Mouse (Mus musculus): ENCODE measurements around the gene Rbm42.

The Rbm42 gene

DNA sequence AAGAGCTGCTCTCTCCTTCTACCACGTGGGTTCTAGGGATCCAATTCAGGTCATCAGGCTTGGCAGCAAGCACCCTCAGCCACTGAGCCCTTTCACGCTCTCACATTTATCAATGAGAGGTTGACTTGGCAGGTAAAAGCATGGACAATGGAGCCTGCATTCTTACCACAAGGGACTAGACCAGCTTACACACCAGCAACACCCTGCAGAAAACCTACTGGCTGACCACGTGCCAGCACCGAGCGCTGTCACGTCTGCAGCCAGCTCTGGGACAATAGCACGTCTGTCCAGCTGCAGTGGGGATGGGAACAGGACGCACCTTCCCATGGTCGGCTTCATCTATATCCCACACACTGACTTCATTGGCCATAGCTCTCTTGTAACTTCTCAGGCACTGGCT, 31.5 kb downstream of the Rbm42 start:
- DNase-seq (ENCODE audit: low read depth, low spot score) = no peak

DNA sequence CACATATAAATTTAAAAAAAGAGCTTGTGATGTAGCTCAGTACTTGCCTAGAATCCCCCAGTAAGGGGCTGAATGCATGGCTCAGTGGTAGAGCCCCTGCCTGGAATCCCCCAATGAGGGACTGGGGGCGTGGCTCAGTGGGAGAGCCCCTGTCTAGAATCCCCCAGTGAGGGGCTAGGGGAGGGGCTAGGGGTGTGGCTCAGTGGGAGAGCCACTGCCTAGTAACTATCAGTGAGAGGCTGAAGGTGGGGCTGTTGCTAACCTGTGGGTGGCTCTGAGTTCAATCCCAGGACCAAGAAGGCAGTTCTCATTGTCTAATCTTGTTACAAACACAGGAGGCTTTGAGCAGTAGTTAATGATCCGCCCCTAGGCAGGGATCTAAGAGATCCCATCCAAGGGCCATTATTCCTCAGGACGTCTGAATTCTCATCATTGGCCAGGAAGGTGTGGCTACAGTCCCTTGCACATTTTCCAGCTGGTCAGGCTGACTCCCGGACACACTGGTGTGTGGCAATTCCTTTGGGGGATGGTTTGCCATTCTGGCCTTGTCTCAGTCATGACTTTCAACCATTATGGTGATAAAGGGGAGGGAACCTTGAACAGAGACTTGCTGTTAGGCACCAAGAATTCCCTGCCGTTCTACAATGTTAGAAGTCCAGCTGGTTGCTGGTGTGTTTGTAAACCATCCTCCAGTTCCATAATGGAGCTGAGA, 34.9 kb downstream of the Rbm42 start:
- DNase-seq (ENCODE audit: low read depth, low spot score) = no peak

DNA sequence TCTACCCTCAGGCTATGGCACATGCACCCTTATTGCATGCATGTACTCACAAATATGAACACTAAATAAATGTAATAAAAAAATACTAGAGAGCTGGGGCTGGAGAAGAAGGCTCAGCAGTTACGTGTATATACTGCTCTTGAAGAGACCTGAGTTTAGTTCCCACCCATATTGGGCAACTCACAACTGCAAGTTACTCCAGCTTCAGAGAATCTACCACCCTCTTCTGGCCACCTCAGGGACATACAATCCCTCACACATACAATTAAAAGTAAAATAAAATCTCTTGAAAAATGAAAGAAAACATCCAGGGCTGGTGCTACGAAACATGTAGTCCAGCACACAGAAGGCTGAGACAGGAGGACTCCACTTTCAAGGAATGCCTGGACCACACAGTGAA, 35.7 kb downstream of the Rbm42 start:
- DNase-seq (ENCODE audit: low read depth, low spot score) = peak; percentile 72

DNA sequence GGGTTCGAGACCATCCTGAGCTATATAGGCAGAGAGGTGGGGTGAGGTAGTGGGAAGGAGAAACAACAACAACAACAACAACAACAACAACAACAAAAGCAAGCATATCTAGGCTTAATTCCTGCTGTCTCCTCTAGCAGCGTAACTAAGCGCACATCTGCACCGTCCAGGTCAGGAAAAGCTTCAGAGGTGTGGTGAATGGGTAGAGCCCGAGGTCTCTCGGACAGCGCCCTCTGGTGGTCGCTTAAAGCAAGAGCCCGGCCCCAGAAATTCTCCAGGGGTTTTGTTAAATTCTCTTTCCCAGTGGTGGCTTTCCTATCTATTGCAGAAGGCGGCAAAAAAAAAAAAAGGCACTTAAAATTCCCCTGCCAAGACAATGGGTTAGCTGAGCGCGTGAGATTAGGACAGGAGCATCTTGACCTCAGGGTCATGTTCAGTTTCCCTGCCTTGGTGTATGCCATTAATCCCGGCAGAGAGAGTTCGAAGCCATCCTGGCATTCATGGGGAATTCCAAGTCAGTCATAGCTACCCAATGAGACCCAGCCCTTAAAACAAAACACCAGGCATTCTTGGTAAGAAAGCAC, 36.5 kb downstream of the Rbm42 start:
- DNase-seq (ENCODE audit: low read depth, low spot score) = peak; percentile 76

DNA sequence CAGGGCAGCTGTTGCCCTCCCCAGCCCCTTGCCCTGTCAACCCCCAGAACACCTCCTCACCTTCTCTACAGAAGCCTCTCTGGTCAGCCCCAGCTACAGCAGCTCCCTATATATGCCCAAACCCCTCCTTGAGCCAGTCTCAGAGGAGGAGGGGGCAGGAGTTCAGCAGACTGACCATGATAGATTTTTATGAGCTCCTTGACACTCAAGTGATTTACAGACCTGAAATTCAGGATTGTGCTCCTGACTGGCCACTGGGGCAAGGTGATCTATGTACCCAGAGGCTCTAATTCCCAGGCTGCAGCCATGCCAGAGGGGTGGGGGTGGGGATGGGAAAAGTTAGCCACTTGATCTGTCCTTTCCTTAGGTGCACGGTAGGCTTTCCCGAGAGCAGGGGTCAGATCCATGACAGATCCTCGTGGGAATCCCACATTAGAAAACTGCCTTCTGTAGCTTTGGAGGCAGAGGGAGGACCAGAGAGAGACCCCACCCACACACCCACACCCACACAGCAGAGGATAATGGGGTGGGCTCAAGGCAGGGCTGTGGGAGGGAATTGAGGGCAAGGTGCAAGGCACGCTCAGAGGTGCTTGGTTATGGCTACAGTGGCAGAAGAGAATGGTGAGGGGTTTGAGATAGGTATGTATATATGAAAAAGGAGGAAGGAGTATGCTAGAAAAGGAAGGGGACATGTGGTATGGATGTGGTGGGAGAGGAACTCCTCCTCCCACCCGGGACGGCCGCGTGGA, 37.3 kb downstream of the Rbm42 start, which contains the start of gene Upk1a:
Gene Upk1a (minus strand): TSS at position 194 of the 749 bp plus-strand sequence.
- DNase-seq (ENCODE audit: low read depth, low spot score) = no peak

DNA sequence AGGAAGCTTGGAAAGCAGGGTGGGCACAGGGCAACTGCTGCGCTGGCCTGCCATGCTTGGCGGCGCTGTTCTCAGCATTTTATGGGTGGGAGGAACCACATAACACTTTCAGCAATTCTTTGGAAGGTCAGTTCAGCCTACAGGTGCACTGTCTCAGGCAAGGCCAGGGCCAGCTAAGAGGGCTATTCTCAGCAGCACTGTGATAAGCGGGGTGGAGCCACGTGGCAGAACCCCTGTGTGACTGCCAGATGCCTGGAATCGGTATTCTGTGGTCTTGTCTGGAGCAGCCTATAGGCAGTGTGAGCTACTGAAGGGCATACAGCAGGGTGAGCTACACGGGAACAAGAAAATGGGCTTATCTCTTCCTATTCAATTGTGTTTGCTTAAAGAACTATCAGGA, 40.1 kb downstream of the Rbm42 start:
- no peak for DNase-seq (ENCODE audit: low read depth, low spot score)

DNA sequence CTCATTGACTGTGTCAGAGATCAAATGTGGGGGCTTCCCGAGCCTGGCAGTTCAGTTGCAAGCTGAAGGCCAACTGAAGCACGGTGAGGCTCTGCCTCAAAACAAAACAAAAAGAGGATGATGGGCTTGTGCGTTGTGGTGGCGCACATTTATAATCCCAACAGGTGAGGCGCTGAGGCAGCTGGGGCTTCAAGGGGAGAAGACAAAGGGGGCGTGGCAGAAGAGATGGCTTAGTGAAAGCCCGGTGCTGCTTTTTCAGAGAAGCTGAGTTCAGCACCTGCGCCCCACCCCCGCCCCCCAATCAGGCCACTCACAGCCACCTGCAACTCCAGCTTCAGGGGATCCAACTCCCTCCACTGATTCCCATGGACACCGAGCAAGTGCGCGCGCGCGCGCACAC, 41.6 kb downstream of the Rbm42 start:
- peak; percentile 88 for DNase-seq (ENCODE audit: low read depth, low spot score)

DNA sequence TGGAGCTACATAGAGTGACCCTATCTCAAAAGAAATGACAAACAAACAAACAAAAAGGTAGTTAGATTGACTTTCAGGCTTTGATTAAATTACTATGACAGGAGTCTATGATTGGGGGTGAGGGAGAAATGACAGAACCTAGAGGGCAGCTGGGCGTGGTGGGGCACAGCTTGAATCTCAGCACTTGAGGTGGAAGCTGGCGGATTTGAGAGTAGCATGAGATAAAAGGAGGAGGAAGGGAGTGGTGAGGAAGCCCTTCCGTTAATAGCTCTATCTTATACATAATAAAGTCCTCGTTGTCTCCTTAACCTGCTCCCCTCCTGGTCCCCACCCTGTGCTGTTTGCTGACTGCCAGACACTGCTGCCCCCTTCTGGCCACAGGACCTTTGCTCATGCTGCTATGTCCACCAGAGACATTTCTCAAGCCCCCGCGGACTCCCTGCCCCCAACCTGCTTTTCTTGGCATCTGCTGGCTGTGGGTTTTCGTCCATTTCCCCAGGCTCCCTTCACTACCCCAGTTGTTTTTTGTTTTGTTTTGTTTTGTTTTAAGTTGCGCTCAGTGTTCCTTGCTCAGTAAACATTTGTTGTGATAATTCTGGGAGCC, 42.3 kb downstream of the Rbm42 start:
- DNase-seq (ENCODE audit: low read depth, low spot score) = peak; percentile 90

DNA sequence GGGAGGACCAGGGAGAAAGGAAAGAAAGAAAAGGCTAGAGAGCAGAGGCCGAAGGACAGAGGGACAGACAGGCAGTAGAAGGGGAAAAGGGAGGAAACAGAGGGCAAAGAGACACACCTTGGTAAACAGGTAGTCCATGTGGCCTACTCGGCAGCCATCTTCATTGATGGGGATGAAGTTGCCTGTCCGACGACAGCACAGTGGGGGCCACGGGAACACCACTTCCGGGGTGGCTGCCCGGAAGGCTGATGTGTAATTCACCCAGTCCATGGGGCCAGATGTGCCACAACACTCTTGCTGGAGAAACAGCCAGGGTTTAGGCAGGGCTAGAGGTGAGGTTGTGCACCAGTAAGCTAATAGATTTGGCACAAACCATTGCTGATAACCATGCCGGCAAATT, 45.2 kb downstream of the Rbm42 start:
- DNase-seq (ENCODE audit: low read depth, low spot score) = no peak

DNA sequence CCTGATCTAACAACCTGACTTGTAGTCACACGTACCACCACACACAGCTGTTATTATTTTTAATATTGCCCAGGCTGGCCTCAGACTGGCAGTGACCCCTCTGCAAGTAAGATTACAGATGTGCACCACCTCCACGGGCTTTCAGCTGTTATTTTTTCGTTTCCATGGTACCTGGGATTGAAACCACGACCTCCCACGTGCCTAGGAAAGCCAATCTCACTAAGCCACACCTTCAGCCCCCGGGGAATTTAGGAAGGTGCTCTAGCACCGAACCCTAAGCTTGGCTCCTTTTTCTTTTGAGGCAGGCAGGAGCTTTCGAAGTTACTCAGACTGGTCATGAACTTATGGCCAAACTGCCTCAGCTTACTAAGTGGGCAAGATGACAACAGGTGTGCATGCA, 45.7 kb downstream of the Rbm42 start:
- DNase-seq (ENCODE audit: low read depth, low spot score) = no peak

DNA sequence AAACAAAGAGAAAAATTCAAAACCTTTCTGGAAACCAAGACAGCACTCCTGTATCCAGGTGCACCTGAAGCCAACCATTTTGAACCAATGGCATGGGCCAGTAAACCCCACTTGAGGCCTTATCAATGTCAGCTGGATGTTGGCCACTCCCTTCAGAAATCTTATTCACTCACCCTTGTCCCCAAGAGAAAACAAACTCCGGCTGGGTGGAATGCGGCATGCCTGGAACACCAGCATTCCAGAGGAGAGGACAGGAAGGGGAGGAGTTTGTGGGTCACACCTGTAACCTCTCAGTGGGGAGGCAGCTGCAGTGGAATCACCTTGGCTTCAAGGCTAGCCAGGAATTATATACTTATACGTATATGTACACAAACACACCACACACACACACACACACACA, 47.5 kb downstream of the Rbm42 start:
- no peak for DNase-seq (ENCODE audit: low read depth, low spot score)

DNA sequence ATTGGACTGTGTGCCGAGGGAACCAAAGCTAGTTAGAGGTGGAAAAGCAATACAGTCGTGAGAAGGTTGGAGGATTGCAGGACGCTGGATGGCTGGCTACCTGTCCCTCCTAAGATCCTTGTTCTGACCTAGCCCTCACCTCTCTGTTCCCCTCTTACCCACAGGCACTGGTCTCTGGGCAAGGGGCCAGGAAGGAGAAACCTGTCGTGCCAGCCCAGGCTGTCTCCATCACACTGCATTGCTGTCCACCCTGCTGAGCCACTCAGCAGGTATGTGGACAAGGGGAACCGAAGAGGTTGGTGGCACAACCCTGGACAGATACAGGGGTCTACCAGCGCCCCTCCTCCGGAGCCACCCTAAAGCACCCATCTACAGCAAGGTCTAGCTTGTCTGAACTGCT, 49.5 kb downstream of the Rbm42 start:
- DNase-seq (ENCODE audit: low read depth, low spot score) = no peak

DNA sequence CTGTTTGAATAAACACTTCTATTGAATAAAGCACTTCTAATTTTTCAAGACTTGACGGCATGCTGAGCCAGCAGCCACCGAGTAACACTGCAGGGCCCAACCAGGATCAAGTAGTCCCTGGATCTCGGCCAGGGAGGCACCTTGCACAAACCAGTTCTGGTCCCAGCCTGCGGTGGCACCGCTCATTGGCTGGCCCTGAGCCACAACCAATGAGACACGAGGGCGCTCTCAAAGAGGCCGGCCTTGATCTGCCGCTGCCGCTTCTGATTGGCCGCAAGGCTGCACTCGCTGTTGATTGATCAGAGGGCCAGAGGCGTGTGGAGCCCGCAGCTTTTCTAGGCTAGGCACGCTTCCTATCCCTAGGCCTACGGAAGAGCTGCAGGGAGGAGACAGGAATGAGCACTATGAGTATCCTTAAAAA, 50.2 kb downstream of the Rbm42 start:
- DNase-seq (ENCODE audit: low read depth, low spot score) = no peak

DNA sequence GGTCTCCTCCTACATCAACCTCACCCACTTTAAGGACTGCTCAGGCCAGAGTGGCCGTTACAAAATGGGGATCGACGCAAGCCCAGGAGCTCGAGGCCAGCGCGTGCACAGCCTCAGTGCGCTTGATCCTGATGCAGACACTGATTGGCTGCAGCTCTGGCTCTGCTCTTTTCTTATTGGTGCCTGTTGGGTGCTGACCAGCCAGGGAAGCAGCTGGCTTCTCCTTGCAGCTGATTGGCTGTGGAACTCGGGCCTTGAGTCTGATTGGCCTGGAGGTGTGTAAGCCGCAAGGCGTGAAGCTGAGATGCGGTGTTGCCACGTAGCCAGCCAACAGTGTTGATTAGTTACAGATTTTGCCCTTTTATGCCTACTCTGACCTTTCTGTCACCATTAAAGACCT, 51.3 kb downstream of the Rbm42 start, which contains the start of gene Zbtb32:
Gene Zbtb32 (minus strand): TSS at position 124 of the 400 bp plus-strand sequence.
- no peak for DNase-seq (ENCODE audit: low read depth, low spot score)

DNA sequence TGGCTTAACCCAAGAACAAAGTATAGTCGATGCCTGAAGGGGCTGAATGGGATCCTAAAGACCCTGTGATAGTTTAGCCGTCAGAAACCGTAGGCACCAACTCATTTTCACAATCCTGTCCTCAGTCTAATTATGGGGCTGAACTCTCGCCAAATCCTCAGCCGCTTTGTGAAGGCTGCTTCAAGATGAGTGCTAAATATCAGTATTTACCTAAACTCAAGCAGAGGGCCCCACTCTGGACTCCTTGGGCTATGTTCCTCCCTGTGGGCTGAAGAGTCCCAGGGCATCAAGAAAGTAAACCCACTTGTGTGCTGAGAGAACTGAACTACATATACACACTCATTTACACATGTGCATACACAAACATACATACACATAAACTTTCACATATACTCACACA, 53.3 kb downstream of the Rbm42 start:
- DNase-seq (ENCODE audit: low read depth, low spot score) = no peak

DNA sequence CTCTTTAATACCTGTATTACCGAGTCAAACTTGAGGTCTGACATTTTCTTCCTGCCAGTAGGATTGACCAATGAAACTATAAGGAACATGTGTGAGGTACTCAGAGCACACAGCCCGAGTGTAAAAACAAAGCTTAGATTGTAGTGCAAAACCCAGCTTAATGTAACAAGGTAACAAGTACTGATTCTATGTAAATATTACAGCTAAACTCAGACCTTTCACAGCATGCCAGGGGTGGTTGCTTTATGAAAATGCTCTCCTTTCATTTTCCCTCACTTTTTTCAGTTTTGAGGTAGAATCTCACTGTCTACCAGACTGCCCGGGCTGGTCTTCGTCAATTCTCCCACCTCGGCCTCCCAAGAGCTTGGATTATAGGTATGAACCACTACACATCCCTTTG, 54.0 kb downstream of the Rbm42 start:
- DNase-seq (ENCODE audit: low read depth, low spot score) = no peak

DNA sequence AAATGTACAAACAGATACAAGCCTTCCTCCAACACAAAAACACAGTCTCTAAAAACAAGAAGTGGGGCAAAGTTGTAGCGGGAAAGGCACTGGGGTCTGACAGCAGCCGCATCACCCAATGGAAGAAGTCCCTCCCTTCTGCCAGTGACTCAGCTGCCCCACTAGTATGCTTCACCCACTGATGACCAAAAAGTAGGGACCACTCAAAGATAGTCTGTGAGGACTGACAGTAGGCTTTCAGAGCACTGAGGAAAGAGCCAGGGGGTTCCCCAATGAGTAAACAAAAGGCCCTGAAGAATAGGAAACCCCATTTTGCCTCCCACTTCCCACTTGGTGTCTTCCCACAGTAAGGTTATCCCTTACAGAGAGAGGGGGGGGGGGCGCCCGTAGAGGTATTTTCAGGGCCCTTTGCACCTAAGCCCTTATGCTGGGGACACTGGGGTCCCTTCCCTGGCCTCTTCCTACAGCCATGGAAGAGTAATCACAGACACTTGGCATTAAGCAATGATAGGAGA, 55.5 kb downstream of the Rbm42 start:
- DNase-seq (ENCODE audit: low read depth, low spot score) = no peak

DNA sequence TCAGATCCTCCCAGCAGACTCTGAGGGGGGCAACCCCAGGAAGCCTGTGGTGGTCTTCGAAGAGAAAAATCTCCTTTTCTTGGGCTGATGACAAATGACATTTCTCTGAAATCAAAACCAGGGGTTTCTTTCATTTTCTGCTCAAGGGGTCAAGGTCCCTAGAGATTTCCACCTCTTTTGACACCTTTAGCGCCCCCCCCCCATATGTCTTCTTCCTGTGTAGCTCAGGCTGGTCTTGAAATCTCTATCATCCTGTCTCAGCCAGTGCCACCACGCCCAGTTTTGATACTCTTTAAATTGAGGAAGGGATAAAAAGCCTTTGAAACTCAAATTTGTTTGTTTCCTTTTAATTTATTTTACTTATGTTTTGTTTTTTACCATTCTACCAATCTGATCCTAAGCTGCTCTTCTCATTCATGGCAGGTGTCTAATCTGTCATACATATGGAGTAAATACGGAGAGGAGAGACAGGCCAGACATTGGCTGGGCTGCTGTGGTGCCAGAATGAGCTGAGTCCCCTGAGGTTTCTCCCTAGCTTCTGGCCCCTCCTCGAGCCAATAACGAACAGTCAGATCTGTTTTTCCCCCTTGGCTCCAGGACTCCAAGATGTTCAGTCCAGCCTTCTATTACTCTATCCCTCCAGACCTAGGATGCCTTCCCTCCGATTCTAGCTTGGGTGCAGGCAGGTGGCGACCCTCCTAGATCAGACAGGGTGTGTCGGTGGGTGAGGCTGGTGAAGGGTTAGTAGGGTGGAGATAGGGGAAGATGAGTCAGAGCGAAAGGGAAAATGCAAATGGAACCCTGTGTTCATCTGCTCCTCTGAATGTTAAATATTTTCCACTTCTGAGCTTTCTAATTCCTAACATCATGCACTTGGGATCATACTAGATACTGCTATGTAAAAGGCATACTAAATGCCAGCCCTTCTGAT, 56.3 kb downstream of the Rbm42 start:
- DNase-seq (ENCODE audit: low read depth, low spot score) = peak; percentile 96

DNA sequence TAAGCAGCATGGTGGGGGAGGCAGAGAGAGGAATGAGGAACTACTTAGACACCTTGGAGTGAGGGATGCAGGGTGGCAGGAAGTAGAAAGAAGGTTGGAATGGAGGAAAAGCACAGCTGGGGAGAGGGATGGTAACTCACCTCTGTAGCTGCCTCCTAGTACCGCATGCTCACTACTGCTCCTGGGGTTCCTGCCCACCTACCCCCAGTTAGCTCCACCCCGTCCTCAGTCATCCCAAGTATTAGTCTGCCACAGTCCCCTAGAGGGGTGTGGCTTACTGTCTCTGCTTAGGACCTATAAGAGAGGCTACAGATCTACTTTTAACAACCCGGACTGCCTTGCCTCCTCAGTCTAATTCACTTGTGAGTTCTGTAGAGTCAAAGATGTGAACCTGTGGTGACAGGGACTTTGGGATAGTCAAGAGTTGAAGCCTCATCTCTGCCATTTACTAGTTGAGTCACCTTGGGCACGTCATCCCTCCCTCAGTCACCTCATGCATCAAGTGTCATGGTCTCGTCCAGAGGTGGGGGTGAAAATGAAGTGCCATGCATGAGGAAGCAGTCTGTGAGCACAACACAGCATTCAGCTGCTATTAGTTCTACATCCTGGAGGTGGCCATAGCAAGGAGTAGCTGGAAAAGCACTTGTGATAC, 57.2 kb downstream of the Rbm42 start:
- DNase-seq (ENCODE audit: low read depth, low spot score) = peak; percentile 93

DNA sequence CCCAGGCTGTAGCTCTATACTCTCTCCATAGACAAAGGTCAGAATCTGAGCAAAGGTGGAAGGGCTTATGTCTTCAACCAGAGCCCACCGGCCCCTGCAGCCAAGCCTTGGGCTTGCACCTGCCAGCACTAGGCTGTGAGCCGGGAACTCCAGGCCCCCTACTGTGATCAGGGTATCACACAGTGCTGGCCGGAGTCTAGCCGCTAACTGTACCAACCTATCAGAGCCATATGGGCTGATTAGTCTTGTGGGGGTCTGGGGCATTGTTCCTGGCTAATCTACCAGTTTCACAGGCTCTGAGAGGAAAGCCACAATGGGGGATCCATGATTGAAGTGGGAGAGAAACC, 58.5 kb downstream of the Rbm42 start:
- DNase-seq (ENCODE audit: low read depth, low spot score) = peak; percentile 33
